Mouse (Mus musculus) stomach, postnatal 0 days (tissue): ENCODE measurements around the gene Metrn.

Source experiments
- CTCF ChIP-seq: IDR thresholded peaks from 2 replicates; pipeline ENCODE4 v1.5.1; 2016; ENCODE audit warnings: antibody characterized with exemption, low read depth, mild to moderate bottlenecking, moderate library complexity
- EP300 ChIP-seq: optimal IDR thresholded peaks from 2 replicates; pipeline ENCODE3; 2016; ENCODE audit warnings: antibody characterized with exemption

- TF ChIP-seq CTCF (no peak), EP300 (no peak)
Measured at GRCm38 (mm10) chr17:25794998-25795397, 1.9 kb downstream of the Metrn start.
